Mouse (Mus musculus): Measurements from ENCODE around the gene Wdr1. TPM values are rescaled to one million over a fixed set of nuclear protein-coding genes. Genes with fewer than 3 reads are reported as not detected.

The Wdr1 gene
- total RNA-seq, 2 experiments from 2014 or later, result 196 to 199 TPM

DNA sequence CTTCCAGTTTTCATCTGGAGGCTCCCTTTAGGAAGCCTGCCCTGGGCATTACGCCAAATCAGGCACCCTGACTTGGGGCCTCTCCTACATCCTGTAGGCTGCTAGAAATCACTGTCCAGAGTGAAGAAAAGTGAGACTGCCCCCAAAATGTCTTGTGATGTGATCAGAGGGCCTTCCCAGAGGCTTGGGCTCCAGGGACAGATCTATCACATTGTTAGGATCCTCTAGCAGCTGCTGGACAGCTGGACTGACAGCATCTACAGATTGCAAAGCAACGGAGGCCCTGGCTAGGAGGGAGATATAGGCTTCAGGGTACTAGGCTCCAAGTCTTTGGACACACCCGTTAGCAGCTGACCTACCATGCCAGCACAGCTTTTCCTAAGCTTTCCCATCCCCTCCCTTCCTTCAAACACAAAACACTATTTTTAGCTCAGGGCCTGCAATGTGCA, 13.5 kb downstream of the Wdr1 start:
- intact Hi-C loops (cut with DNase I), result no loop called here
- DNase-seq (ENCODE audit: low spot score in 2 of 2), result no peak

DNA sequence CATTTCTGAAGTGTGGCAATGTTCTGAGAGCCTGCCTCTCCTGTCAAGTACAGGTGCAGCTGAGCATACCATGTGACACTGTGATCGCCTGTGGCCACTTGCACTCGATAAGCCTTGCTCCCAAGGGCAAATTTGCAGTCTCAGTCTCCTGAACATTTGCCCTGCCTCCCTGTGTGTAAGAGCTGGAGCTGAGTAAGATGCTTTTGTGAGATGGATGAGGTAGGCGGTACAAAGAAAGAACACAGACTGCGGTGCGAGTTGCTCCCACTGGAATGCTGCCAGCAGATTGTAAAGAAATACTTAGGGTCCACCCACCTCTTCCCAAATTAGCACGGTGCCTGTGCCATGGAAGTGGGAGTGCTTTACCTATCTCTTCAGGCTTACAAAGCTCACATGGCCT, 15.6 kb downstream of the Wdr1 start:
- DNase-seq (ENCODE audit: low spot score in 2 of 2), result peak; percentile 87 to 94
- intact Hi-C loops (cut with DNase I), result no loop called here

DNA sequence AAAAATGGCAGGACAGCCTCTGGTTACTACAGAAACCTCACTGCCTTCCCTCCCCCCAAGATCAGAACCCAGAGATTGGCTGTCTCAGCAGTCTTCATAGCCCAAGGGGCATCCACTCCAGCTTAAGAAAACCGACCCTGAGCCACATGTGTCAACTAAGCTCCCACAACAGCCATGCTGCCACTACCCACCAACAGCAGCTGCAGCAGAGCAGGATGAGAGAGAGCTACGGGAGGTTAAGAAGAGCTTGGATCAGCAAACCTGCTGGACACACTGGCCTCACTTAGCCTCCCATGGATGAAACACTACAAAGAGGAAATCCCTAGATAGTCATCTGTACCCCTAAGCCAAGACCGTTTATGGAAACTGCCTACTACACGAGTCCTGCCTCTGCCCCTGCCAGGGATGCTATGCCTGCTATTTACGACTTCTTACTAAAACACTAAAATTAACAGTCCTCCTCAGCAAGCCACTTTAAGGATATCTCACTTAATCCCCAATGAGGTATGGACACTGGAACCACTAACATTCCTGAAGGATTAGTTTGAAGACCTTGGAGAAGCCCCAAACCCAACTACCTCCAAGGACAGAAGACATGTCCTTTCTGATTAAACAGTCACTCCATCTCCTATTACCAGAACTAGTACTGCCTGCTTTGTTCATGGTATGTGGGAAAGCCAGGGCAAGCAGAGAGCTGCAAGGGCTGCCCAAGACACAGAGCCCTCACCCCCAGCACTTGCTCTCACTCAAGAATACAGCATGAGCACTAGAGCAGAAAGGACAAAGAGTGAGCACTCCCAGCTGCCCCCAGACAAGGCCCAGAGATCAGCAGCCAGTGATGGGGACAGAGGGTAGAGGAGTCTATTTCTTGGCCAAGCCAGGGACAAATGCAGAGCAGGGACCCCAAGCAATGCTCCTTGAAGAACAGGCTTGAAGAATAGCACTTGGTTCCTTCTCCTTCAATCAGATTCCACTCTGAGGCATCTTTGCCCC, 18.3 kb downstream of the Wdr1 start:
- intact Hi-C loops (cut with DNase I), result no loop called here
- no peak for DNase-seq (ENCODE audit: low spot score in 2 of 2)

DNA sequence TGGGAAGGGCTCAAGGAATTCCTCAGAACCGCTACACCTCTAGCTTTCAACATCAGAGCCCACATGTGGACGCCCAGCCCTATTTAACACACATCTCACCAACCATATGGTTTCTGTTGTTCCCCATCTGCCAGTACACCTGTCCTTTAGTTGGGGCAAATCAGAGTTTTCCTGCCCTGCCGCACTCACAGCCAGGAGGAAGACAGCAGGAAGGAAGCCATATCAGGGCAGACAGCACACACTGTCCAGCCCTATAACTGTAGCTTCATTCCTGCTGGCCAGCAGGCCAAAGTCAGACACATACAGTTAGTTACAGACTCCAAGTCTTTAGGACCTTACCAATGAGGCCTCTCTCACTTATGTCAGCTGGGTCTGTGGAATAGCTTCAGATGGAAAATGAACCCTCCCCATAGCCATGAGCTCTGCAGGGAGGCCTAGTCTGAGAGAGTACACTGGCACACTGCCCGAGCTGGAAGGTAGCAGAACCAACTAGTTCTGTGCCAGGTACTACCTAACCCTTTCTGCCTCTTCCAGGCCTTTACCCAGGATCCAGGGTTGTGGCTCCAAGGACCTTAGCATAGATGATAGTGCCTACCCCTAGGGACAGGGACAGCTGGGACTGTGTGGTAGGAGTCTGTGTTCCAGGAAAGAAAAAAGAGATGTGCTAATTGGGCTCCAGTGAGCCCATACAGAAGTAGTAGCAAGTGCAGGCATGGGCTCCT, 19.4 kb downstream of the Wdr1 start:
- no peak for DNase-seq (ENCODE audit: low spot score in 2 of 2)
- intact Hi-C loops (cut with DNase I), result no loop called here

DNA sequence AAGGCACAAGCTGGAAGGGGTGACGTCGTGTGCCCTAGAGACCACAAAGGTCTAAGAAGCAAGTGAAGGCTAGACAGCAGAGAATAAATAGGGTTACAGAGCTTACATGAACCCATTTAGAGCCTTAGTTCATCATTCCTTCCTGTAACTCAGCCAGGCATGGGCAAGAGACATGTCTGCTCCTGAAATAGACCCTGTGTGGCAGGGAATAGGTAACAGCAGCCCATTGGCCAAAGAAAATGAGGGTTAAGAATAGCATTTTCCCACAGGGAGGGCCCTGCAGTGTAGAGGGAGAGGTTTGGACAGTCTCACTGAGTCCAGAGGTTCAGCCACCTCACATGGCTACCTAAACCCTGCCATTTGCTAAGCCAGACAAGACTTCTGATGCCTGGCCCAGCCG, 21.3 kb downstream of the Wdr1 start:
- no peak for DNase-seq (ENCODE audit: low spot score in 2 of 2)
- intact Hi-C loops (cut with DNase I), result no loop called here

DNA sequence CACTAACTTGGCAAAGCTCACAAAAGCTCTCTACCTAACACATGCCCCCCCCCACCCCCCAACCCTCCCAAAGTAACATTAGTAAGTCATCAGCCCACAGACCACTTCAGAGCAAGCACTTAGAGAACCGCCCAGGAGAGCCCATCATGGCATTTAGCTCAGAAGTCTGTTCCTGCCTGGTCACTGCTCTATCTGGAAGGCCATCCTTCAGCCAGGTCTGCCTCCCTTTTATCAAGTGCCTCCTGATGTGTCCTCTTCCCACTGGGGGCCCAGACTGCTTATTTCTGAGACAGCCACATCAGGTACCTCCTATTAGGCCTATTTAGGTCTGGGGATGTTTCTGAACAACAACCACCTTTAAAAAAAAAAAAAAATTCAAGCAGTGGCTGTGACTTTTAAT, 22.1 kb downstream of the Wdr1 start:
- intact Hi-C loops (cut with DNase I), result no loop called here

DNA sequence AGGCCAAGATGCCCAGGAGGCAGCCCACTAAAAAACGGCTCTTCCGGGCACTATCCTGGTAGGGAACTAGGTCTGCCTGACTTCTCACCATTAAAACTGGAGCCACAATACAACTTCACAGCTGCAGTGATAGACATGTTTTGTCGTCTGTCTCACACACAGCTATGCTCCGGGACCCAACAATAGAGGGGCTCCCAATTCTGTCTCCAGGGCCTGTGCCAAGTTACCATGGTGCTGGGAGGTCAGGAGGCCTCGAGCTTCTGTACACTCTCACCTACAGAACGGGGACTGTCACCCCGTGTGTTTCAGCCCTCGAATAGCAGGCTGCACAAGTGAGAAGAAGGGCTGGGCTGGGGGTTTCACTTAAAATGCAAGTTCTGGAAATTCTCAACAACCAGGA, 24.5 kb downstream of the Wdr1 start:
- intact Hi-C loops (cut with DNase I), result no loop called here
- no peak for DNase-seq (ENCODE audit: low spot score in 2 of 2)

More for the DNA sequence above, 22.1 kb downstream of the Wdr1 start:
- DNase-seq (ENCODE audit: low spot score in 2 of 2), result no peak

DNA sequence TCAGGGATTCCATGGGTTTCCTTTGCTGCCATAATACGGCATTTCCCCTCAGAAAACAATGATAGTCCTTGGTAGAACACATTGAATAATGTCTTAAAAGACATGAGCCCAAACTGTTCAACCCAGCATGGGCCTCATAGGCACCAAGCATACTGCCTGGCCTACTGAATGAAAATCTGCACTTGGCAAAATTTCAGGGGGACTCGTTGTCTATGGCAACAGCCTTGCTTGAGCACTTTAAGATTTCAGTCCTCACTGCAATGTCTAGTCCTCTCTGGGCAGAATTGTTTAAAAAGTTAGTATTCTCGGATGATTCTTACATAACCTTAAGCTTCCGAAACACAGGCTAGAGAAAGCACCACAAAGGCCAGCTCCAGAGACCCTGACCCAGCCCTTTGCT, 25.2 kb downstream of the Wdr1 start:
- intact Hi-C loops (cut with DNase I), result no loop called here
- peak in 1 of 2 experiments; percentile 52 for DNase-seq (ENCODE audit: low spot score in 2 of 2)

DNA sequence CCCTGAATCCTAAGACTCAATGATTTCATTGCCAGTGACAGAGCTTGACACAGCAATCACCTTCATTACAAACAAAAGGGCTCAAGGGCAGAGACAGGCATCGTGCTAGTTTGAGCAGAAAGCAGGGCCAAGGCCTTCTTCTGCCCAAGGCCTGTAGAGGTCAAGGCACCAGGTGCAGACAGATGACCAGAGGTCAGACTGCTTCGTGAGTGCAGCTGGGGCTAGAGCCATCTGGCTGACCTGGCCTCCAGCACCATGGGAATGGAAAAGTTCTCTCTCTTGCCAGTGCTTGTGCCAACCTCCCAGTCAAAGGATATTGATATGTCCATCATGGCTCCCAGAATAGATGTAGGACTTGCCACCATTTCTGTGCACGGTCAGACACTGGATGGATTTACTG, 26.2 kb downstream of the Wdr1 start:
- intact Hi-C loops (cut with DNase I), result no loop called here
- no peak for DNase-seq (ENCODE audit: low spot score in 2 of 2)

DNA sequence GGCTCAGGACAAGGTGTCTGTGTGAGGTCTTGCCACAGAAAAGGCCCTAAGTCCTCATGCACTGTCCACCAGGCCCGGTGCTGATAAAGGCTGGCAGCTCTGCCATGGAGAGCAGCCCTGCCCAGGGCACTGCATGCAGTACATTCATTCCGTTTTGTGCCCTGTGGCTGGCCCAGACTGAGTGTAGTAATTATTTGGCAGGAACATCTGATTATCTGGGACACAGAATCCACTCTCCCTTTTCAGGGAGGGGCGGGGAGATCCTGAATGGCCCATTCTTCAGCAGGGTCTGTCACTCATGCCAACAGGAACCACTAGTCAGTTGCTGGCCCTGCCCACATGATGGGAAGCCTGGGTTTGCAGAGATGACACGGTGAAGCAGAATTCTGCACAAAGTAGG, 30.9 kb downstream of the Wdr1 start:
- intact Hi-C loops (cut with DNase I), result no loop called here
- DNase-seq (ENCODE audit: low spot score in 2 of 2), result peak; percentile 49 to 87

DNA sequence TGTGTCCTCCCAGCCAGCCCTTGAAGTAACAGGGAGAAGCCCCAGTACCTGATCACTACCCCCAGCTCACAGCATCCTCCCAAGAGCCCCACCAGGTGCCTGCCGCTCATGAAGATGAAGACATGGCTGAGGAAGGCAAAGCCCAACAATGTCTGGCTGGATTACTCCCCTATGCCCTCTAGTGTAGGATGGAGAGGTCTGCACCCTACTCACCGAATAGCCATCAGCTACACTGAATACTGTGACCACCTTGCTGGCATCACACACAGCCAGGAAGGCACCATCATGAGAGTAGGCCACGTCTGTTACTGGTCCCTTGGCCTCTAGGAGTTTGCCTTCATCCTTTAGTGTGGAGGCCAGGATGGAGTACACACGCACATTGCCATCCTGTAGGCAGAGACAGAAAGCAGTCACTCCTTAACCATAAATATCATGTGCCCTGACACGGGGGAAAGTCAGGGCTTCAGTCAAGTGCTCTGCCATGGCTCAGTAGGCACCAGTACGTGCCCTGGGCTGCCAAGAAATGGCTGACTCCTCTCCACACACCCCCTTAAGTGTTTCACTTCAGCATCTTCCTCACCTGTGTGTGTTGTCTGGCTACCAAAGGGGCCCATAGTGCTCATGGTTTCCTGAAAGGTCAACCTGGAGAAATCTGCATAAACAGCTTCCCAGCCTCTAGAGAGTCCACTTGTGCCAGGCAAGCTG, 33.1 kb downstream of the Wdr1 start:
- intact Hi-C loops (cut with DNase I), result no loop called here
- DNase-seq (ENCODE audit: low spot score in 2 of 2), result peak; percentile 19 to 26

DNA sequence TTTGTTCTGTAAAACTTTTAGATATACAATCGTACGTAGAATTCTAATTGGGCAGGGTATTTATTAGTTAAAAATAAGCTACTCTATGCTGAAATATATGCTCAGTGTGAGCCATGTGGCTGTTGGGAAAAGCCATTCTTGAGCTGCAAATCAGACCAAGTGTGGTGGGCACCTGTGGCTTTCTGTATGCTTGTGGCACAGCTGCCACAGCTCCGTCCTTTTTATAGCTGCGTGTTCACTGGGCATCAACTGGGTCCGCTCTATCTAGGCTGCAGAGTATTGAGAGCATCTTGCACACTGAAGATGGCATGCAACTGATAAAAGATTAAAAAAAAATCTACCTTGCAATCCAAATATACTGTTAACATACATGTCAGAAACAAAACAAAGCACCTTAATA, 40.0 kb downstream of the Wdr1 start:
- no peak for DNase-seq (ENCODE audit: low spot score in 2 of 2)
- intact Hi-C loops (cut with DNase I), result no loop called here

DNA sequence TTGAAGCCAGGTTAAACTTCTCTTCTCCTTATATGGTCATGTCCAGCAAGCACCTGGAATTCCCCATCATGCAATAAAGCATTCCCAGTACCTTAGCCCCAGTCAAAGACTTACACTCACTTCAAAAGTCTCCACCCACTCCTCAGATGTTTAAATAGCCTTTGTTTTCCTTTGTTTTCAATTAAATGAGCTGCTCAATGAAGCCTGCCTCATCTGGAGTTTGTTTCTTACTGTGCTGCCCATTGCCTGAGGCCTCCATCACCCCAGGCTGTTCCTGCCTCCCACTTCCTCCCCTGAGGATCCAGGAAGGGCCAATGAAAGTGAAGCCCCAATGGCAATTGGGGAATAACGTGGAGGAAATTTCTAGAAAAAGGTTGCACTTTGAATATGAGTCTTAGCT, 42.2 kb downstream of the Wdr1 start:
- intact Hi-C loops (cut with DNase I), result no loop called here

DNA sequence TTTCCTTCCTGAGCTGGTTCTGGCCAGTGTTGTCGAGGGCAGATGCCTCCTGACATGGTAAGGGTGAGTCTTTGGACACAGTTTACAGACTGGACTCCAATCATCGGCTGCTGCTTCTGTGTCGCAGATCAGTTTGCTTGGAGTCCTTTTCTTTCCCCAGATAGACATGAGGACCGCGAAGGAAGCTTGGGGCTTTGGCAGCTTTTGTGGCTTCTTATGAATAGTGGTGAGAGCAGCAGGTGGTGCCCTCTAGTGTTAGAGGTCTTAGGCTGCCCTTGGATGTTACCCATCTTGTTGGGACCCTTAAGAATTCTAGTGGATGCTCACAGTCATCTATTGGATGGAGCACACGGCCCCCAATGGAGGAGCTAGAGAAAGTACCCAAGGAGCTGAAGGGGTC, 46.8 kb downstream of the Wdr1 start:
- intact Hi-C loops (cut with DNase I), result loop anchor here (5.0 kb wide), 1 partner anchor 209 kb away; no protein-coding TSS in a partner anchor
- DNase-seq (ENCODE audit: low spot score in 2 of 2), result peak; percentile 61 to 69

More for the DNA sequence above, 42.2 kb downstream of the Wdr1 start:
- DNase-seq (ENCODE audit: low spot score in 2 of 2), result no peak

DNA sequence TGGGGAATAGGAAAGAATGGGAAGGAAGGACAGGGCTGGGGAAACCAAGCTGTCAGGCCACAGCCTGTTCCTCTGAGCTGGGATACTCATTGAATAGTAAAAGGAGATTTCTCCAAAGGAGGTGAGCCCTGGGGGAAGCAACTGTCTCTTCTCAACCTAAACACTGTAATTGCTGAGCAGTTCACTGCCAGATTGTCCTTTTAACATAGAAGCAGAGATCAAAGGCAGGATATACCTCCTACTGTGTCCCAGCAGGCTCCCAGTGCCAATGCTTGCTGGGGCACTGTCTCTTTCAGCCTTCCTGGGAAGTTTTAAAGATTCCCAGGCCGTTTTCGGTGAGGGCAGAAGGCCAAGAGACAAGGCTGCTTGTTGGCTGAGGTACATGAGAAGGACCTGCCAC, 50.0 kb downstream of the Wdr1 start:
- intact Hi-C loops (cut with DNase I), result no loop called here
- DNase-seq (ENCODE audit: low spot score in 2 of 2), result no peak

DNA sequence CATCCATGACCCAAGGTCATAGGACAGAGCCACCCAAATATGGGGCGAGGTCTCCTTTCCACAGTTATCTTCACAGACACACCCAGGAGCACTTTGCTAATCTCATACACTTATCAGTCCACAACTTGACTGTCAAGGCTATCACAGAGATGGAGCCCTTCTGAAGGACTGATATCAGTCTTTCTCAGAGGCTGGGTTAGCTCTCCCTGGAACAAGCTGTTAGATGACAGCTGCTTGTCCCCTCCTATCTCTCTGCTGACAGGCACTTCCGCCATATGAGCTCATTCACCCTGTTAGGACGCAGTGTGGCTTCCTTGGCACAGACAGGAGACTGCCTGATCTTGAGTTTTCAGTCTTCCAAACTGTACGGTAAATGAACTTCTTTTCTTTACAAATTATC, 53.5 kb downstream of the Wdr1 start:
- no peak for DNase-seq (ENCODE audit: low spot score in 2 of 2)
- intact Hi-C loops (cut with DNase I), result no loop called here

DNA sequence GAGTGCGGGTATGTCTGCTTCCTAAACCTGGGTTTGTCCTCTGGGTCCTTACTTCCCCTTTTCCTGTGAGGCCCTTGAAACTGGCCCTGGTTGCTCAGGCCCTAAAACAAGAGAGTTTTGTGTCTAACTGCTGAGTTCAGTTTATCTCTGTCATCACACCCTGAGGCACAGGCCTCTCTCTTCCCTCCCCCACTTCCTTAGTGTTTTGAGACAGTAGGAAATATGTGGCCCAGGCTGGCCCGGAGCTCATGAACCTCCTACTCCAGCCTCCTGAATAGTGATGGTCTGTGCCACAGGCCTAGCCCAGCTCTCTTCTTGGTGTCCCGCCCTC, 57.6 kb downstream of the Wdr1 start:
- intact Hi-C loops (cut with DNase I), result no loop called here
- no peak for DNase-seq (ENCODE audit: low spot score in 2 of 2)

DNA sequence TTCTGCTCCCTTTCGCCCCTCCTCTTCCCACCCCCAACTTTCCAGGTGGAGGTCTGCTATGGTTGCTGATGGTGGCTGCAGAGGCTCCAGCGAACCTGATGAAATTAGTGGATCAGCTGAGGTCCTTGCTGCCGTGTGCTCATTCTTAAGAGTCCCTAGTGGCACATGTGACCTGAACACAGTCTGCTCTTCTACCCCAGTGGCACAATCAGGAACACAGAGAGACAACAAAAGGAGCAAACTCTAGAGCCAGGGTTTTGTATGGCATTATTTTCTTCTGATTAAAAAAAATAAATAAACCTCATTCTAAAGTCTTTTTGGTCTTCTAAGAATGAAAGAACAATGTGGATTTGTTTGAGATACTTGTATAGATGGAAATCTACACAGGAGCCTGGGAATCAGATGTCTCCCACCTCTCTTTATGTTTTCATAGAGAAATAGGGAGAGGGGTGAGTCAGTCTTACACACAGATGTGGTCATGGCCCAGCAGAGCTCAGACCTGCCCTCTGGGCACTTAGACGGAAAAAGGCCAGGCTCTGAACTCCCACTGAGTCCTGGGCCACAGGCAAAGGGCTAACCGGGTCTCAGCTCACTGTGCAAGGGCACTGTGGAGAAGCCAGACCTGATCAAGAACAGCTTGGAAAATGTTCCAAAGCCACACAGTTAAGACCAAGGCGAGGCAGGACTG, 58.1 kb downstream of the Wdr1 start:
- intact Hi-C loops (cut with DNase I), result no loop called here

DNA sequence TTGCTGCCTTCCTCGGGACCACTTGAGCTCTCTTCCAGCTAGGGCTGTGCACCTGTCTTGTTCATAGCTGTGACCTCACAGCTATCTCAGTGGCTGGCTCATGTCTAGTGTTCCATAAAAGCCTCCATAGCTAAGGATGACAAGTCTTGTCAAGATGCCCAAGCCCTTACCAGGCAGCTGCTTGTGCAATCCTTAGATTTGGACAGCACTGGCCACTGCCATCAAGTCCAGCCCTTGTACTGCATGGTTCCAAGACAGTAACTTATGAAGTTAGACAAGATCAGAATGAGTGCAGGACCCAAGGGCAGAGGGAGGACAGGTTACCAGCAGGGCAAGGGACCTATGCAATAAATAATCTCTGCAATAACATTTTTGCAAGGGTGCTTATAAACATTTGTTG, 58.9 kb downstream of the Wdr1 start:
- intact Hi-C loops (cut with DNase I), result no loop called here
- no peak for DNase-seq (ENCODE audit: low spot score in 2 of 2)

More for the DNA sequence above, 58.1 kb downstream of the Wdr1 start:
- no peak for DNase-seq (ENCODE audit: low spot score in 2 of 2)

DNA sequence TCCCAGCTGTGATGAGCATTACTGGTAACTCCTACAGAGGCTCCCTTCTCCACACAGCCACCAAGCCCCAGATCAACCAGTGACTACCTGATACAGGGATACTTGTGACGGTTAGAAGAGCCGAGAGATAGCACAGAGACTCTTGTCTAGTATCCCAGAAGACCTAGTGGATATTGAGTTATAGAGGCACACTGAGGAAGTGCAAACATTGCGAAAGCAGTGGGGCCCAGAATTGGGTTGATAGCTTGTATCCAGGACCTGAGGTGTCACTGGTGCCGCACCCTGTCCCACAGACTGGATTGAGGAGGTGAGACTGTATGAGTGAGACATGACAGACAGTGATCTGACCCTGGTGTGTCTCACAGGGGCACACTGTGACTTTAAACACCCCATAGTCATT, 60.0 kb downstream of the Wdr1 start, which contains the start of gene Slc2a9:
TSS of gene Slc2a9 (minus strand) at position 152 of the 400 bp plus-strand sequence.
- intact Hi-C loops (cut with DNase I), result no loop called here
- no peak for DNase-seq (ENCODE audit: low spot score in 2 of 2)
